Mouse (Mus musculus) thymus, adult 2 months (tissue): Measurements from ENCODE around the gene Kcnab3. TPM values are rescaled to one million over a fixed set of nuclear protein-coding genes. Genes with fewer than 3 reads are reported as not detected.
A peak's percentile ranks its signal among the peaks of the same experiment; 100 is the strongest.

Experiments used
- DNase-seq: peaks from one replicate; pipeline ENCODE4 v3.0.0; 2021
- H3K27ac ChIP-seq: fragments of 200-500 bp; 2 replicates; pipeline ENCODE4 v1.5.1; 2012; ENCODE audit warnings: low read length, control low read depth; ENCODE audit not compliant: control insufficient read depth, insufficient read depth
- H3K27me3 ChIP-seq: fragments of 200-500 bp; 2 replicates; pipeline ENCODE4 v1.6.1; 2012; ENCODE audit warnings: mild to moderate bottlenecking, low read length, moderate library complexity, mixed read lengths; ENCODE audit not compliant: control insufficient read depth, insufficient read depth
- H3K36me3 ChIP-seq: fragments of 200-500 bp; 2 replicates; pipeline ENCODE4 v1.6.1; 2012; ENCODE audit warnings: mild to moderate bottlenecking, low read length, moderate library complexity; ENCODE audit not compliant: control insufficient read depth, insufficient read depth
- H3K4me1 ChIP-seq: fragments of 200-500 bp; replicated peaks from 2 replicates; pipeline ENCODE4 v1.6.1; 2012; ENCODE audit warnings: low read length; ENCODE audit not compliant: control insufficient read depth, insufficient read depth
- H3K4me3 ChIP-seq: fragments of 200-500 bp; 2 replicates; pipeline ENCODE4 v1.5.1; 2012; ENCODE audit warnings: mild to moderate bottlenecking, low read length, control low read depth, moderate library complexity; ENCODE audit not compliant: control insufficient read depth, insufficient read depth
- CTCF ChIP-seq: fragments of 200-500 bp; IDR thresholded peaks from 2 replicates; pipeline ENCODE4 v1.5.1; 2012; ENCODE audit warnings: mild to moderate bottlenecking, control low read depth, low read length, moderate library complexity, borderline replicate concordance; ENCODE audit not compliant: control insufficient read depth, poor library complexity, insufficient read depth; ENCODE audit errors: extremely low read depth
- POLR2A ChIP-seq: fragments of 200-500 bp; IDR thresholded peaks from 2 replicates; pipeline ENCODE4 v1.6.1; 2012; ENCODE audit warnings: mild to moderate bottlenecking, low read length, control low read depth, moderate library complexity; ENCODE audit not compliant: control insufficient read depth, poor library complexity, insufficient read depth; ENCODE audit errors: extremely low read depth
- WGBS: fragments of 180-500 bp; shearing (Covaris S2); methylation state at CpG from one replicate; pipeline ENCODE4 v1.1.7; 2018; 5-methylcytosine and 5-hydroxymethylcytosine counted together
- polyA plus RNA-seq: library from polyadenylated mRNA; depleted of rRNA; stranded (reverse); fragments of >200 nt; gene quantifications from 2 replicates; pipeline ENCODE4 v1.2.3, GENCODE M21; 2012

Kcnab3 gene
- polyA plus RNA-seq, 1 experiment = 2.9 TPM

DNA sequence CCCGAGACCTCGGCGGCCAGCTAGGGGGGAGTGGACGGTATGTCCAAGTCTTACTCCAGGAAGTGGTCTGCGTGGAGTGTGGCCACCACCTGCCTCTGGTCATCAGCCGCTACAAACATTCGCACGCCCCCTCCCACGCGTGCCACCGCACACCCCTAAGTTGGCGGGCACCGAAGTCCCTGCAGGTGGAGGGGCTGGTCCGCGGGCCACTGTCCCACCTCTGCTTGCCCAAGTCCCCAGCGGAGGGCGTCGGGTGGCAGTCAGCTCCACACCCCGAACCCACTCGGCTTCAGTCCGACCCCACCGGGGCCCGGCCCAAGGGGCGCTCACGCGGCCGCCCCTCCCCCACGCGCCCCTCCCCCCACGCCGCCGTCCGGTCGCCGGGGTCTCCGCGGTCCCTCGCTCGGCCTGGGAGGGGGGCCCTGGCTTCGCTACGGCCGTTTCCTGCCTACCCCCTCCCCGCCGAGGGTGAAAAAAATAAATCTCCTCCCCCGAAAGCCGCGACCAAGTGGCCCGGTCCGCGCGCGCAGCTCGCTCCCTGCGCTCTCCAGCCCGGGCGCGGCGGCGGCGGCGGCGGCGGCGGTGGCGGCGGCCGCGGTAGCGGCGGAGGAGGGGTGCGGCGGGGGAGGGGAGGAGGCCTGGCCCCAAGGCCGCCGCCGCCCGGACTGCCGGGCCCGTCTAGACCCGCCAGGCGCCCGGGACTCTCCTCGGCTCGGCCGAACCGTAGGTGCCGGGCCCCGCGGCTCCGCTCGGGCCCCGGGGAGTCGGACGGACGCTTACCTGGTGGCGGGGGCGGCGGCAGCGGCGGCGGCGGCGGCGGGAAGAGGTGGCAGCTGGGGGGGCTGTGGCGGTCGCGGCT is 42.5 kb downstream of the Kcnab3 start:
- DNase-seq = peak; percentile 50
- Histone ChIP-seq H3K4me1 (peaks cover 44% of the 10 kb centered on the region), H3K36me3 (no peaks in the 10 kb centered on the region), H3K27ac (peak overlapping the region; percentile 89), H3K27me3 (no peaks in the 10 kb centered on the region), H3K4me3 (peak overlapping the region; percentile 90)
- no peak for TF ChIP-seq CTCF
- no peak for TF ChIP-seq POLR2A
- WGBS = under 1% methylated on average over 97 of the region's 106 CpGs

GRCm38 (mm10) chr11:69369215-69369989 is 43.3 kb downstream of the Kcnab3 start, which contains the start of gene Chd3:
Chd3 (minus strand) TSS chr11:69369406.
- Histone ChIP-seq H3K36me3 (no peaks in the 10 kb centered on the region), H3K27me3 (no peaks in the 10 kb centered on the region), H3K27ac (peak within 1 kb of the TSS; percentile 89), H3K4me1 (peaks cover 44% of the 10 kb centered on the region), H3K4me3 (peak within 1 kb of the TSS; percentile 90)
- under 1% methylated on average over 22 of the region's 34 CpGs for WGBS
- DNase-seq = no peak
- TF ChIP-seq CTCF = no peak
- TF ChIP-seq POLR2A = no peak

- DNase-seq = no peak
- no peak overlapping the region; the same call in 1 of the 2 replicates for H3K27ac ChIP-seq
- WGBS = 38% methylated on average over 2 of the region's 2 CpGs
- TF ChIP-seq POLR2A (no peak), CTCF (no peak)
- no peaks in the 10 kb centered on the region for H3K36me3 ChIP-seq
- peaks cover 39% of the 10 kb centered on the region for H3K4me1 ChIP-seq
- no peaks in the 10 kb centered on the region for H3K27me3 ChIP-seq
- H3K4me3 ChIP-seq = no peak overlapping the region
Measured at GRCm38 (mm10) chr11:69369990-69370816, 44.1 kb downstream of the Kcnab3 start.

DNA sequence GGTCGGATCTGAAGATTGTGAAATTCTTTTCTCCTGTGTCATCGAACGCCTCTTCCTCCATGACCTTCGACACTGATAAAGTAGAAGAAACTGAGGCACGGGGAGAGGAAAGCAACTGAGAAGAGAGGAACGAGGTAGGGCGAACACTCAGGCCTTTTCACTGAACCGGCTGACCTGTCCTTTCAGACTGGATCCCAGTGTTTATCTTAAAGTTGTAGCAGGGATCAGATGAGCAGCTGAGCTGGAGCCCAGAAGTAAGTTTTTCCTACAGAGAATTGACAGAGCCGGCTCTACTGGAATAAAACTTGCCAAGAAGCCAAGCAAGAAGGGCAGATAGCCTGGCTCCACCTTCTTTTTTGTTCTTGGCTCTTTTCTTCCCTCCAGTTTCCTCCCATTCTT is 44.8 kb downstream of the Kcnab3 start:
- Histone ChIP-seq H3K27ac (no peak overlapping the region; the same call in 1 of the 2 replicates), H3K4me1 (peaks cover 35% of the 10 kb centered on the region), H3K36me3 (no peaks in the 10 kb centered on the region), H3K4me3 (no peak overlapping the region), H3K27me3 (no peaks in the 10 kb centered on the region)
- WGBS = 89% methylated on average over 9 of the region's 9 CpGs
- no peak for DNase-seq
- TF ChIP-seq POLR2A (no peak), CTCF (no peak)

DNA sequence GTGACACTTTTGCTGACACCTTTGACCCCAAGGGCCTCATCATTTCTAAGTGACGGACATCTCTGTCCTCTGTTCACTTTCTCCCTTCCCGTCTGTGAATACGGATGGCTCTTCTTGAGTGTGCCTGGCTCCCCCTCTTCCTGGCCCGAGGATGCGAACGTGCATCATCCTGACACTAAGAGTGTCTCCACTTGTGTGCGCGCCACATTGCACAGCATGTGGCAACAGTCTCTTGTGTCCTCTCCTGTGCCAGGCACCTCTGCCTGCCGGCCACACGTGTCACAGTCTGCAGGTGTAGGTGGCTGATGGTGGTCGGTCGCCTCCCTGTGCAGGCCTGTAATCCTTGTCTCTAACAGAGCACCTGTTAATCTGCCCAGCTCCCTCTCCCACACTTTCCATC is 45.5 kb downstream of the Kcnab3 start:
- no peak overlapping the region for H3K4me3 ChIP-seq
- no peaks in the 10 kb centered on the region for H3K36me3 ChIP-seq
- WGBS = 74% methylated on average over 12 of the region's 12 CpGs
- no peak for TF ChIP-seq POLR2A
- no peak for TF ChIP-seq CTCF
- H3K27me3 ChIP-seq = no peaks in the 10 kb centered on the region
- H3K27ac ChIP-seq = peak overlapping the region; percentile 62; the same call in 1 of the 2 replicates
- no peak for DNase-seq
- peaks cover 30% of the 10 kb centered on the region for H3K4me1 ChIP-seq
